Mouse (Mus musculus): Measurements from ENCODE around the gene Klhl31.

GRCm38 (mm10) chr9:77662917-77663316 lies 26.6 kb downstream of the Klhl31 start:
- TF ChIP-seq CTCF (IDR thresholded peaks at IDR 0.05; ENCODE audit: control insufficient read depth, insufficient read depth, low read length), result no peak
- no peak for TF ChIP-seq POLR2A (IDR thresholded peaks at IDR 0.05; ENCODE audit: borderline replicate concordance, control insufficient read depth, low read depth, low read length)
